Mouse (Mus musculus): ENCODE results near the gene Sh3d21.
"Not testable (repeated sequence)": the region's sequence is repeated elsewhere in the genome, so short reads cannot be mapped to it uniquely, and the experiment has no call there.

Gene Sh3d21

GRCm38 (mm10) chr4:126163067-126163659 lies at the start of gene Sh3d21:
Gene Sh3d21 (minus strand): TSS chr4:126163491.
- no peak for DNase-seq (ENCODE audit: low read depth)

GRCm38 (mm10) chr4:126207081-126207480 lies 43.8 kb upstream of the Sh3d21 start:
- no peak for DNase-seq (ENCODE audit: low read depth)

GRCm38 (mm10) chr4:126205386-126205785 lies 42.1 kb upstream of the Sh3d21 start:
- DNase-seq (ENCODE audit: low read depth), result no peak

- DNase-seq (ENCODE audit: low read depth), result no peak
Observed at GRCm38 (mm10) chr4:126204661-126205230, 41.5 kb upstream of the Sh3d21 start.

GRCm38 (mm10) chr4:126204016-126204415 lies 40.7 kb upstream of the Sh3d21 start:
- DNase-seq (ENCODE audit: low read depth), result no peak

GRCm38 (mm10) chr4:126203336-126203895 lies 40.1 kb upstream of the Sh3d21 start:
- DNase-seq (ENCODE audit: low read depth), result no peak

- peak; percentile 99 for DNase-seq (ENCODE audit: low read depth)
Observed at GRCm38 (mm10) chr4:126202303-126203181, 39.3 kb upstream of the Sh3d21 start, which contains the start of gene Thrap3. Gene Thrap3 (minus strand): TSS chr4:126202760.

- peak; percentile 78 for DNase-seq (ENCODE audit: low read depth)
Observed at GRCm38 (mm10) chr4:126201514-126202302, 38.4 kb upstream of the Sh3d21 start.

GRCm38 (mm10) chr4:126200656-126201055 lies 37.4 kb upstream of the Sh3d21 start:
- DNase-seq (ENCODE audit: low read depth), result no peak

- no peak for DNase-seq (ENCODE audit: low read depth)
Observed at GRCm38 (mm10) chr4:126200036-126200435, 36.7 kb upstream of the Sh3d21 start.

- DNase-seq (ENCODE audit: low read depth), result no peak
Observed at GRCm38 (mm10) chr4:126199556-126199955, 36.3 kb upstream of the Sh3d21 start.

- DNase-seq (ENCODE audit: low read depth), result no peak
Observed at GRCm38 (mm10) chr4:126197485-126197884, 34.2 kb upstream of the Sh3d21 start.

GRCm38 (mm10) chr4:126194916-126195315 lies 31.6 kb upstream of the Sh3d21 start:
- DNase-seq (ENCODE audit: low read depth), result no peak

GRCm38 (mm10) chr4:126194216-126194615 lies 30.9 kb upstream of the Sh3d21 start:
- no peak for DNase-seq (ENCODE audit: low read depth)

GRCm38 (mm10) chr4:126190636-126191035 lies 27.3 kb upstream of the Sh3d21 start:
- DNase-seq (ENCODE audit: low read depth), result no peak

- DNase-seq (ENCODE audit: low read depth), result no peak
Observed at GRCm38 (mm10) chr4:126187096-126187495, 23.8 kb upstream of the Sh3d21 start.

GRCm38 (mm10) chr4:126183034-126183433 lies 19.7 kb upstream of the Sh3d21 start:
- DNase-seq (ENCODE audit: low read depth), result no peak

GRCm38 (mm10) chr4:126181170-126181957 lies 18.1 kb upstream of the Sh3d21 start:
- DNase-seq (ENCODE audit: low read depth), result peak; percentile 78

GRCm38 (mm10) chr4:126175980-126176379 lies 12.7 kb upstream of the Sh3d21 start:
- not testable (repeated sequence) for DNase-seq (ENCODE audit: low read depth)

GRCm38 (mm10) chr4:126173800-126174199 lies 10.5 kb upstream of the Sh3d21 start:
- DNase-seq (ENCODE audit: low read depth), result no peak

- DNase-seq (ENCODE audit: low read depth), result not testable (repeated sequence)
Observed at GRCm38 (mm10) chr4:126170737-126171136, 7.4 kb upstream of the Sh3d21 start.
